Mouse (Mus musculus): ENCODE measurements around the gene Arf3. TPM values are rescaled to one million over a fixed set of nuclear protein-coding genes. Genes with fewer than 3 reads are reported as not detected.

The Arf3 gene
- total and polyA plus RNA-seq, 2 experiments from 2014 or later, result 93.8 to 144 TPM

GRCm38 (mm10) chr15:98775533-98775932 is 12.5 kb upstream of the Arf3 start:
- DNase-seq (ENCODE audit: low spot score) (no peak), ATAC-seq (ENCODE audit: low FRiP score) (no peak)
- Histone ChIP-seq H3K36me3 (ENCODE audit: insufficient read depth, low read length) (no peaks in the 10 kb centered on the region), H3K27me3 (ENCODE audit: insufficient read depth, low read length) (peaks cover 79% of the 10 kb centered on the region), H3K4me2 (ENCODE audit: low read depth, low read length, poor library complexity, severe bottlenecking) (no peak overlapping the region), H3K4me3 (ENCODE audit: low read depth, low read length) (no peak overlapping the region), H3K9me3 (ENCODE audit: low read length) (no peaks in the 10 kb centered on the region), H3K27ac (ENCODE audit: low read depth, low read length) (no peak overlapping the region), H3K9ac (replicated peaks; ENCODE audit: low read length, poor library complexity, severe bottlenecking) (no peak overlapping the region), H3K4me1 (ENCODE audit: insufficient read depth, low read length) (peaks cover 5% of the 10 kb centered on the region; the same call in 1 of the 2 replicates)
- no peak for TF ChIP-seq CTCF (IDR thresholded peaks at IDR 0.05)
- 5% methylated on average over 5 of the region's 5 CpGs for WGBS

GRCm38 (mm10) chr15:98774096-98774495 is 11.1 kb upstream of the Arf3 start:
- TF ChIP-seq CTCF (IDR thresholded peaks at IDR 0.05), result no peak
- no peak overlapping the region for H3K27ac ChIP-seq (ENCODE audit: low read depth, low read length)
- no peaks in the 10 kb centered on the region for H3K9me3 ChIP-seq (ENCODE audit: low read length)
- no peak overlapping the region for H3K4me3 ChIP-seq (ENCODE audit: low read depth, low read length)
- H3K4me1 ChIP-seq (ENCODE audit: insufficient read depth, low read length), result peaks cover 5% of the 10 kb centered on the region; the same call in 1 of the 2 replicates
- peaks cover 69% of the 10 kb centered on the region for H3K27me3 ChIP-seq (ENCODE audit: insufficient read depth, low read length)
- no peak overlapping the region for H3K9ac ChIP-seq (replicated peaks; ENCODE audit: low read length, poor library complexity, severe bottlenecking)
- no peak overlapping the region for H3K4me2 ChIP-seq (ENCODE audit: low read depth, low read length, poor library complexity, severe bottlenecking)
- ATAC-seq (ENCODE audit: low FRiP score), result no peak
- no peak for DNase-seq (ENCODE audit: low spot score)
- WGBS, result 26% methylated on average over 15 of the region's 15 CpGs
- no peaks in the 10 kb centered on the region for H3K36me3 ChIP-seq (ENCODE audit: insufficient read depth, low read length)

- peaks cover 55% of the 10 kb centered on the region for H3K27me3 ChIP-seq (ENCODE audit: insufficient read depth, low read length)
- H3K4me3 ChIP-seq (ENCODE audit: low read depth, low read length), result peak overlapping the region; percentile 26
- no peak overlapping the region for H3K27ac ChIP-seq (ENCODE audit: low read depth, low read length)
- 0 out of 2 replicates have a peak overlapping the region, but pooled peaks have one; percentile 29 for H3K9ac ChIP-seq (replicated peaks; ENCODE audit: low read length, poor library complexity, severe bottlenecking)
- H3K4me1 ChIP-seq (ENCODE audit: insufficient read depth, low read length), result peaks cover 3% of the 10 kb centered on the region; the same call in 1 of the 2 replicates
- H3K4me2 ChIP-seq (ENCODE audit: low read depth, low read length, poor library complexity, severe bottlenecking), result peak overlapping the region; percentile 49
- WGBS, result 3% methylated on average over 36 of the region's 36 CpGs
- H3K9me3 ChIP-seq (ENCODE audit: low read length), result no peaks in the 10 kb centered on the region
- DNase-seq (ENCODE audit: low spot score), result no peak
- TF ChIP-seq CTCF (IDR thresholded peaks at IDR 0.05), result no peak
- ATAC-seq (ENCODE audit: low FRiP score), result no peak
- H3K36me3 ChIP-seq (ENCODE audit: insufficient read depth, low read length), result no peaks in the 10 kb centered on the region
These were observed 9.6 kb upstream of the Arf3 start for GRCm38 (mm10) chr15:98772511-98773211.

- Histone ChIP-seq H3K4me2 (ENCODE audit: low read depth, low read length, poor library complexity, severe bottlenecking) (peak overlapping the region; percentile 49), H3K27ac (ENCODE audit: low read depth, low read length) (no peak overlapping the region), H3K4me1 (ENCODE audit: insufficient read depth, low read length) (0 out of 2 replicates have a peak, but pooled peaks cover 2% of the 10 kb centered on the region), H3K9me3 (ENCODE audit: low read length) (no peaks in the 10 kb centered on the region), H3K4me3 (ENCODE audit: low read depth, low read length) (peak overlapping the region; percentile 26; the same call in 1 of the 2 replicates), H3K9ac (replicated peaks; ENCODE audit: low read length, poor library complexity, severe bottlenecking) (no peak overlapping the region), H3K36me3 (ENCODE audit: insufficient read depth, low read length) (no peaks in the 10 kb centered on the region), H3K27me3 (ENCODE audit: insufficient read depth, low read length) (peaks cover 47% of the 10 kb centered on the region)
- DNase-seq (ENCODE audit: low spot score) (no peak), ATAC-seq (ENCODE audit: low FRiP score) (no peak)
- WGBS, result 9% methylated on average over 12 of the region's 12 CpGs
- TF ChIP-seq CTCF (IDR thresholded peaks at IDR 0.05), result no peak
These were observed 8.9 kb upstream of the Arf3 start for GRCm38 (mm10) chr15:98771813-98772425.

- ATAC-seq (ENCODE audit: low FRiP score), result no peak
- 20% methylated on average over 5 of the region's 5 CpGs for WGBS
- no peaks in the 10 kb centered on the region for H3K36me3 ChIP-seq (ENCODE audit: insufficient read depth, low read length)
These were observed 5.2 kb upstream of the Arf3 start for GRCm38 (mm10) chr15:98768259-98768658.

GRCm38 (mm10) chr15:98765929-98766328 is 2.9 kb upstream of the Arf3 start:
- H3K36me3 ChIP-seq (ENCODE audit: insufficient read depth, low read length), result no peaks in the 10 kb centered on the region
- H3K27me3 ChIP-seq (ENCODE audit: insufficient read depth, low read length), result peaks cover 7% of the 10 kb centered on the region; the same call in 1 of the 2 replicates
- 69% methylated on average over 4 of the region's 4 CpGs for WGBS
- DNase-seq (ENCODE audit: low spot score) (no peak), ATAC-seq (ENCODE audit: low FRiP score) (no peak)
- no peak overlapping the region for H3K9ac ChIP-seq (replicated peaks; ENCODE audit: low read length, poor library complexity, severe bottlenecking)
- no peak for TF ChIP-seq CTCF (IDR thresholded peaks at IDR 0.05)
- no peak overlapping the region for H3K27ac ChIP-seq (ENCODE audit: low read depth, low read length)
- H3K4me1 ChIP-seq (ENCODE audit: insufficient read depth, low read length), result peaks cover 5% of the 10 kb centered on the region; the same call in 1 of the 2 replicates
- no peaks in the 10 kb centered on the region for H3K9me3 ChIP-seq (ENCODE audit: low read length)
- H3K4me2 ChIP-seq (ENCODE audit: low read depth, low read length, poor library complexity, severe bottlenecking), result no peak overlapping the region
- H3K4me3 ChIP-seq (ENCODE audit: low read depth, low read length), result no peak overlapping the region

More at GRCm38 (mm10) chr15:98768259-98768658, 5.2 kb upstream of the Arf3 start:
- DNase-seq (ENCODE audit: low spot score), result no peak
- Histone ChIP-seq H3K4me1 (ENCODE audit: insufficient read depth, low read length) (0 out of 2 replicates have a peak, but pooled peaks cover 2% of the 10 kb centered on the region), H3K27me3 (ENCODE audit: insufficient read depth, low read length) (peaks cover 16% of the 10 kb centered on the region; the same call in 1 of the 2 replicates), H3K9me3 (ENCODE audit: low read length) (no peaks in the 10 kb centered on the region), H3K9ac (replicated peaks; ENCODE audit: low read length, poor library complexity, severe bottlenecking) (no peak overlapping the region), H3K4me2 (ENCODE audit: low read depth, low read length, poor library complexity, severe bottlenecking) (no peak overlapping the region), H3K4me3 (ENCODE audit: low read depth, low read length) (no peak overlapping the region), H3K27ac (ENCODE audit: low read depth, low read length) (no peak overlapping the region)
- TF ChIP-seq CTCF (IDR thresholded peaks at IDR 0.05), result no peak

Measured in midbrain, postnatal 0 days (tissue).